Mouse (Mus musculus) MEL (cell line): ENCODE measurements around the gene Ing1. TPM values are rescaled to one million over a fixed set of nuclear protein-coding genes. Genes with fewer than 3 reads are reported as not detected.

ENCODE experiments used
- DNase-seq: peaks from one replicate; pipeline ENCODE4 v3.0.0; 2011; ENCODE audit warnings: low read depth, low spot score
- H3K27ac ChIP-seq: 2 replicates; pipeline ENCODE4 v1.5.1; 2012; ENCODE audit warnings: low read depth, mild to moderate bottlenecking, control low read depth, low read length, moderate library complexity; ENCODE audit not compliant: control insufficient read depth
- H3K27me3 ChIP-seq, 2 experiments: fragments of 150-350 bp in 1 of 2; sonication (generic) in 1 of 2; 2 replicates each; pipeline ENCODE4 v1.6.1; 2012; ENCODE audit warnings: low read length in 2 of 2, mild to moderate bottlenecking in 2 of 2, improper control_type of control experiment in 1 of 2, moderate library complexity in 1 of 2; ENCODE audit not compliant: insufficient read depth in 2 of 2, control insufficient read depth in 1 of 2
- H3K36me3 ChIP-seq, 2 experiments: 2 replicates each; pipeline ENCODE4 v1.6.1; 2012 to 2014; ENCODE audit warnings: low read length in 2 of 2, improper control_type of control experiment in 1 of 2, inconsistent platforms in 1 of 2, mild to moderate bottlenecking in 1 of 2; ENCODE audit not compliant: insufficient read depth in 2 of 2, control insufficient read depth in 1 of 2
- H3K4me1 ChIP-seq, 2 experiments: fragments of 150-350 bp in 1 of 2; sonication (generic) in 1 of 2; 2 replicates each; pipeline ENCODE4 v1.6.1; 2012; ENCODE audit warnings: low read length in 2 of 2, improper control_type of control experiment in 1 of 2, mild to moderate bottlenecking in 1 of 2; ENCODE audit not compliant: insufficient read depth in 2 of 2, control insufficient read depth in 1 of 2
- H3K4me3 ChIP-seq, 2 experiments: fragments of 150-350 bp in 1 of 2; sonication (generic) in 1 of 2; 2 replicates each; pipeline ENCODE4 v1.5.1; 2012; ENCODE audit warnings: low read depth in 2 of 2, low read length in 2 of 2, mild to moderate bottlenecking in 2 of 2, moderate library complexity in 2 of 2, control low read depth in 1 of 2, improper control_type of control experiment in 1 of 2; ENCODE audit not compliant: control insufficient read depth in 1 of 2, insufficient read depth in 1 of 2
- H3K79me2 ChIP-seq: 2 replicates; pipeline ENCODE4 v1.6.1; 2012; ENCODE audit warnings: mild to moderate bottlenecking, low read length, moderate library complexity; ENCODE audit not compliant: control insufficient read depth, poor library complexity, insufficient read depth
- H3K9ac ChIP-seq: 2 replicates; pipeline ENCODE4 v1.6.1; 2012; ENCODE audit warnings: low read depth, mild to moderate bottlenecking, control low read depth, low read length, moderate library complexity; ENCODE audit not compliant: control insufficient read depth, poor library complexity, severe bottlenecking
- H3K9me3 ChIP-seq: fragments of 150-350 bp; sonication (generic); replicated peaks from 2 replicates; pipeline ENCODE4 v1.6.1; 2012; ENCODE audit warnings: mild to moderate bottlenecking, low read length, improper control_type of control experiment, moderate library complexity; ENCODE audit not compliant: insufficient read depth
- BHLHE40 ChIP-seq: IDR thresholded peaks from 2 replicates; pipeline ENCODE4 v1.6.1; 2012; ENCODE audit warnings: low read depth, mild to moderate bottlenecking, inconsistent platforms, low read length, improper control_type of control experiment, borderline replicate concordance
- CHD1 ChIP-seq: IDR thresholded peaks from 2 replicates; pipeline ENCODE4 v1.6.1; 2012; ENCODE audit warnings: low read depth, mild to moderate bottlenecking, inconsistent platforms, low read length, improper control_type of control experiment
- CHD2 ChIP-seq: IDR thresholded peaks from 2 replicates; pipeline ENCODE4 v1.6.1; 2011; ENCODE audit warnings: low read length, improper control_type of control experiment
- CTCF ChIP-seq, 3 experiments: IDR thresholded peaks in 2 of 3; conservative IDR thresholded peaks in 1 of 3; 2 replicates each; pipeline ENCODE4 v1.5.1; 2011 to 2012; ENCODE audit warnings: low read length in 3 of 3, low read depth in 2 of 3, mild to moderate bottlenecking in 2 of 3, improper control_type of control experiment in 1 of 3, inconsistent platforms in 1 of 3, mixed read lengths in 1 of 3, moderate library complexity in 1 of 3; ENCODE audit not compliant: control insufficient read depth in 1 of 3, insufficient read depth in 1 of 3, poor library complexity in 1 of 3, severe bottlenecking in 1 of 3
- E2F4 ChIP-seq: IDR thresholded peaks from 2 replicates; pipeline ENCODE4 v1.6.1; 2011; ENCODE audit warnings: low read depth, low read length, improper control_type of control experiment, borderline replicate concordance
- EP300 ChIP-seq, 2 experiments: IDR thresholded peaks; 2 replicates each; pipeline ENCODE4 v1.6.1; 2011; ENCODE audit warnings: improper control_type of control experiment in 2 of 2, low read length in 2 of 2, low read depth in 1 of 2, mild to moderate bottlenecking in 1 of 2
- ETS1 ChIP-seq: IDR thresholded peaks from 2 replicates; pipeline ENCODE4 v1.6.1; 2012; ENCODE audit warnings: low read depth, mild to moderate bottlenecking, inconsistent platforms, low read length, improper control_type of control experiment, moderate library complexity
- GATA1 ChIP-seq: IDR thresholded peaks from 2 replicates; pipeline ENCODE4 v1.6.1; 2011; ENCODE audit warnings: low read depth, low read length, improper control_type of control experiment
- JUND ChIP-seq: IDR thresholded peaks from 2 replicates; pipeline ENCODE4 v1.6.1; 2011; ENCODE audit warnings: low read depth, mild to moderate bottlenecking, improper control_type of control experiment, low read length
- KAT2A ChIP-seq: conservative IDR thresholded peaks from 2 replicates; pipeline ENCODE4 v1.6.1; 2012; ENCODE audit warnings: low read depth, low read length, improper control_type of control experiment, inconsistent platforms
- MAFK ChIP-seq: IDR thresholded peaks from 2 replicates; pipeline ENCODE4 v1.6.1; 2011; ENCODE audit warnings: low read depth, mild to moderate bottlenecking, low read length, improper control_type of control experiment, borderline replicate concordance
- NELFE ChIP-seq: IDR thresholded peaks from 2 replicates; pipeline ENCODE4 v1.6.1; 2011; ENCODE audit warnings: low read depth, low read length, improper control_type of control experiment
- NRF1 ChIP-seq: IDR thresholded peaks from 2 replicates; pipeline ENCODE4 v1.6.1; 2014; ENCODE audit warnings: low read depth, mild to moderate bottlenecking, inconsistent platforms, low read length, improper control_type of control experiment, moderate library complexity; ENCODE audit not compliant: poor library complexity, insufficient read depth, severe bottlenecking
- POLR2A ChIP-seq, 2 experiments: IDR thresholded peaks; 2 replicates each; pipeline ENCODE4 v1.6.1; 2011 to 2012; ENCODE audit warnings: low read length in 2 of 2, mild to moderate bottlenecking in 2 of 2, control low read depth in 1 of 2, improper control_type of control experiment in 1 of 2, low read depth in 1 of 2, moderate library complexity in 1 of 2; ENCODE audit not compliant: control insufficient read depth in 1 of 2, insufficient read depth in 1 of 2, poor library complexity in 1 of 2
- RAD21 ChIP-seq: IDR thresholded peaks from 2 replicates; pipeline ENCODE4 v1.6.1; 2011; ENCODE audit warnings: mild to moderate bottlenecking, low read depth, low read length, improper control_type of control experiment
- RCOR1 ChIP-seq: IDR thresholded peaks from 2 replicates; pipeline ENCODE4 v1.6.1; 2012; ENCODE audit warnings: low read depth, mild to moderate bottlenecking, inconsistent platforms, low read length, improper control_type of control experiment
- SMC3 ChIP-seq: IDR thresholded peaks from 2 replicates; pipeline ENCODE4 v1.6.1; 2011; ENCODE audit warnings: low read depth, low read length, improper control_type of control experiment
- TAL1 ChIP-seq: IDR thresholded peaks from 2 replicates; pipeline ENCODE4 v1.6.1; 2012; ENCODE audit warnings: mild to moderate bottlenecking, inconsistent platforms, low read length, moderate library complexity, mixed read lengths
- TCF12 ChIP-seq: IDR thresholded peaks from 2 replicates; pipeline ENCODE4 v1.6.1; 2014; ENCODE audit warnings: low read depth, mild to moderate bottlenecking, inconsistent platforms, low read length, improper control_type of control experiment, moderate library complexity
- UBTF ChIP-seq: IDR thresholded peaks from 2 replicates; pipeline ENCODE4 v1.6.1; 2012; ENCODE audit warnings: low read depth, mild to moderate bottlenecking, inconsistent platforms, low read length, improper control_type of control experiment, moderate library complexity, borderline replicate concordance; ENCODE audit not compliant: insufficient read depth
- USF1 ChIP-seq: IDR thresholded peaks from 2 replicates; pipeline ENCODE4 v1.6.1; 2014; ENCODE audit warnings: low read depth, mild to moderate bottlenecking, inconsistent platforms, low read length, improper control_type of control experiment, moderate library complexity
- ZKSCAN1 ChIP-seq: IDR thresholded peaks from 2 replicates; pipeline ENCODE4 v1.6.1; 2012; ENCODE audit warnings: low read depth, mild to moderate bottlenecking, inconsistent platforms, low read length, improper control_type of control experiment, moderate library complexity
- polyA plus RNA-seq, 2 experiments: library from polyadenylated mRNA; stranded (reverse) in 1 of 2; unstranded in 1 of 2; fragments of >175 nt in 1 of 2; fragments of >200 nt in 1 of 2; gene quantifications; 2 replicates each; pipeline versions ENCODE4 v1.2.1 to v1.2.4; 2012; ENCODE audit warnings: low replicate concordance in 2 of 2, low read depth in 1 of 2; ENCODE audit not compliant: insufficient read length in 2 of 2, insufficient read depth in 1 of 2, missing spikeins in 1 of 2
- total RNA-seq: library from RNA; depleted of rRNA; stranded (reverse); fragments of 300-350 nt; gene quantifications from 2 replicates; pipeline ENCODE4 v1.2.3, GENCODE M21; 2012

The Ing1 gene
- total and polyA plus RNA-seq, 3 experiments: 35.9 to 91.0 TPM; not detected in 1

- DNase-seq: no peak
Measured at GRCm38 (mm10) chr8:11569260-11570097, 14.1 kb downstream of the Ing1 start.

GRCm38 (mm10) chr8:11570742-11571141, 15.4 kb downstream of the Ing1 start:
- Histone ChIP-seq H3K4me3 (no peak overlapping the region), H3K27me3 (no peaks in the 10 kb centered on the region), H3K36me3 (no peaks in the 10 kb centered on the region), H3K27ac (no peak overlapping the region), H3K79me2 (no peaks in the 10 kb centered on the region), H3K9ac (no peak overlapping the region), H3K4me1 (no peaks in the 10 kb centered on the region), H3K9me3 (no peaks in the 10 kb centered on the region)
- TF ChIP-seq NELFE (no peak), RCOR1 (no peak), JUND (no peak), ZKSCAN1 (no peak), MAFK (no peak), CHD1 (no peak), BHLHE40 (no peak), TAL1 (no peak), KAT2A (no peak), NRF1 (no peak), ETS1 (no peak), GATA1 (no peak), TCF12 (no peak), E2F4 (no peak), UBTF (no peak), RAD21 (no peak), EP300 (IDR thresholded peaks at IDR 0.05; ENCODE audit: low read depth in 1 of 2, low read length in 2 of 2) (no peak), USF1 (no peak), CTCF (IDR thresholded peaks at IDR 0.05 in 2 of 3, conservative IDR thresholded peaks at IDR 0.05 in 1 of 3; ENCODE audit: control insufficient read depth in 1 of 3, insufficient read depth in 1 of 3, low read depth in 2 of 3, low read length in 3 of 3, poor library complexity in 1 of 3, severe bottlenecking in 1 of 3) (no peak), CHD2 (no peak)
- no peak for DNase-seq

More at GRCm38 (mm10) chr8:11569260-11570097, 14.1 kb downstream of the Ing1 start:
- no peak overlapping the region for H3K4me3 ChIP-seq
- H3K4me1 ChIP-seq: peaks cover 0 to 1% of the 10 kb centered on the region in 2 experiments; a peak in 1 of 4 replicates
- H3K79me2 ChIP-seq: 0 out of 2 replicates have a peak, but pooled peaks cover 1% of the 10 kb centered on the region
- no peak overlapping the region for H3K9ac ChIP-seq
- no peaks in the 10 kb centered on the region for H3K27me3 ChIP-seq
- H3K27ac ChIP-seq: no peak overlapping the region
- no peaks in the 10 kb centered on the region for H3K9me3 ChIP-seq
- TF ChIP-seq SMC3 (no peak), POLR2A (IDR thresholded peaks at IDR 0.05; ENCODE audit: control insufficient read depth in 1 of 2, insufficient read depth in 1 of 2, low read depth in 1 of 2, low read length in 2 of 2, poor library complexity in 1 of 2) (no peak)
- H3K36me3 ChIP-seq: no peaks in the 10 kb centered on the region
